Mouse (Mus musculus): ENCODE results near the gene Gab1. TPM values are rescaled to one million over a fixed set of nuclear protein-coding genes. Genes with fewer than 3 reads are reported as not detected.

Gab1 gene
- polyA plus RNA-seq, 1 experiment from 2014 or later, result 13.6 TPM

- H3K4me3 ChIP-seq (replicated peaks; ENCODE audit: low read length), result peak overlapping the region; percentile 92
- no peaks in the 10 kb centered on the region for H3K9me3 ChIP-seq (replicated peaks; ENCODE audit: control insufficient read depth, low read length)
- peaks cover 12% of the 10 kb centered on the region for H3K4me1 ChIP-seq (ENCODE audit: control insufficient read depth, insufficient read depth, low read length)
- peak overlapping the region; percentile 89 for H3K9ac ChIP-seq (ENCODE audit: low read length)
- H3K4me2 ChIP-seq (ENCODE audit: low read depth, low read length), result peak overlapping the region; percentile 65
- ATAC-seq (ENCODE audit: insufficient read depth, low FRiP score), result no peak
- no peak overlapping the region for H3K27ac ChIP-seq (ENCODE audit: low read length)
- no peaks in the 10 kb centered on the region for H3K36me3 ChIP-seq (ENCODE audit: control insufficient read depth, insufficient read depth, low read length)
- no peaks in the 10 kb centered on the region for H3K27me3 ChIP-seq (ENCODE audit: control insufficient read depth, insufficient read depth, low read length)
- 38% methylated on average over 9 of the region's 9 CpGs for WGBS
These were observed 2.2 kb downstream of the Gab1 start for GRCm38 (mm10) chr8:80878146-80878545.

DNA sequence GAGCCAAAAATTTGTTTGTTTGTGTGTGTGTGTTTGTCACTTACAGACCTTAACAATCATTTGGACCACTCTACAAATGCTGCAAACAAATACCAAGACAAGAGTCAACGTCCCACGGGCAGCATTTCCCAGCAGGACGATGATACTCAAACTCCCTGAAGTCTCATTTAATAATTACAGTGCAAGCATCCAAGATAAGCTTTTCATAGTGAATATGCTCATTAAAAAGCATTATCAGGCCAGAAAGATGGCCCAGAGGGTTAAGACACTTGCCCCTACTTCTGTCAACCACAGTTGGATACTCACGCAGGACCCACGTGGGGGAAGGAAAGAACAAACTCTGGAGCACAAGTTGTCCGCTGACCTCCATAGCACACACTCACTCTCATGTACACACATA lies 4.8 kb downstream of the Gab1 start:
- H3K9me3 ChIP-seq (replicated peaks; ENCODE audit: control insufficient read depth, low read length), result no peaks in the 10 kb centered on the region
- H3K4me2 ChIP-seq (ENCODE audit: low read depth, low read length), result no peak overlapping the region
- no peaks in the 10 kb centered on the region for H3K27me3 ChIP-seq (ENCODE audit: control insufficient read depth, insufficient read depth, low read length)
- H3K4me1 ChIP-seq (ENCODE audit: control insufficient read depth, insufficient read depth, low read length), result peaks cover 29% of the 10 kb centered on the region
- H3K9ac ChIP-seq (ENCODE audit: low read length), result no peak overlapping the region
- no peaks in the 10 kb centered on the region for H3K36me3 ChIP-seq (ENCODE audit: control insufficient read depth, insufficient read depth, low read length)
- ATAC-seq (ENCODE audit: insufficient read depth, low FRiP score), result no peak
- no peak overlapping the region for H3K27ac ChIP-seq (ENCODE audit: low read length)
- no peak overlapping the region for H3K4me3 ChIP-seq (replicated peaks; ENCODE audit: low read length)
- 92% methylated on average over 6 of the region's 6 CpGs for WGBS

DNA sequence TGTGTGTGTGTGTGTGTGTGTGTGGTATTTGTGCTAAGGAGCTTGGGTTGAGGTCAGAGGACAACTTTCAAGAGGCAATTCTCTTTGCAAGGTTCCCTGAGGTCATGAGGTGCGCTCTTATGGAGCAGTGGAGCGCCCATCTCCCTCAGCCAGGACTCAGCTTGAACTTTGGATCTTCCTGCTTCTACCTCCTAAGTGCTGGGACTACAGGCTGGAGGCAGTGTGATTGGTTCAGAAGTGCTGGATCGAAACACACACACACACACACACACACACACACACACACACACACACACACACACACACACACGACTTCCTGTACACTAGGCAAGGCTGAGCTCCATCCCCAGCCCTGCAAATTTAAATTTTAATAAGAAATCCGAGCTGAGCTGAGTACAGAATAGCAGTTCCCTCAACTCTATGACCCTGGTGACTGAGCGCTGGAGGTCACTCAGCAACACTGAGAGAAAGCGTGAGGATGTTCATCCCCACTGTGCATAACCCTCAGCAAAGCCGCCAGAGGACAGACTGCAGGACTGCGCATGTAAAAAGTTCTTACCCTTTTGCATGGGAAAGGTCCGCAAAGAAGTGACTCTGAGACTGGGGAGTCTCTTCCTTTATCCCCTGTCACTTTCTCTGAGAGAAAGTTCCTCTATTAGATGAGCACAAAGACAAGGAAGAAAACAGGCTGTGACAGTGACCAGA lies 6.4 kb downstream of the Gab1 start:
- no peaks in the 10 kb centered on the region for H3K9me3 ChIP-seq (replicated peaks; ENCODE audit: control insufficient read depth, low read length)
- no peaks in the 10 kb centered on the region for H3K36me3 ChIP-seq (ENCODE audit: control insufficient read depth, insufficient read depth, low read length)
- whole genome bisulfite sequencing, result 58% methylated on average over 10 of the region's 10 CpGs
- H3K4me3 ChIP-seq (replicated peaks; ENCODE audit: low read length), result no peak overlapping the region
- H3K4me1 ChIP-seq (ENCODE audit: control insufficient read depth, insufficient read depth, low read length), result peaks cover 46% of the 10 kb centered on the region
- H3K27ac ChIP-seq (ENCODE audit: low read length), result no peak overlapping the region
- no peak for ATAC-seq (ENCODE audit: insufficient read depth, low FRiP score)
- H3K27me3 ChIP-seq (ENCODE audit: control insufficient read depth, insufficient read depth, low read length), result no peaks in the 10 kb centered on the region
- H3K9ac ChIP-seq (ENCODE audit: low read length), result no peak overlapping the region
- no peak overlapping the region for H3K4me2 ChIP-seq (ENCODE audit: low read depth, low read length)

DNA sequence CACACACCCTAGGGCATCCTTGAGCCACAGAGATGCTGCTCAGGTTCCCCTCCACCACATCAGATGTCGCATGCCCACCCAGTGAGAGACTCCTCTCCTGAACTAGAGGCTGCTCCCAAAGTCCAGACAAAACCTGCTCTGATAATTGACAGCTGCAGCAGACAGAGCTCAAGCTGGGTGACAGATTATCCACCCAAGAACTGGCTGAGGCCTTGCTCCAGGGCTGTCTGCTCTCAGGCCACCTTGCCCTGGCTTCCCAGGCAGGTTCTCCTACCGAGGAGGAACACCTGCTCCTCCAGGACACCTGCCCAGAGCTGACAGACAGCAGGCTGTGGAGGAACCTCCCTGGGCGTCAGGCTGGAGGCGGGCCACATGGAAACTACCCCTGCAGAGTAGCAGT lies 7.6 kb downstream of the Gab1 start:
- Histone ChIP-seq H3K4me1 (ENCODE audit: control insufficient read depth, insufficient read depth, low read length) (peaks cover 44% of the 10 kb centered on the region), H3K4me2 (ENCODE audit: low read depth, low read length) (no peak overlapping the region), H3K4me3 (replicated peaks; ENCODE audit: low read length) (no peak overlapping the region), H3K27me3 (ENCODE audit: control insufficient read depth, insufficient read depth, low read length) (no peaks in the 10 kb centered on the region), H3K36me3 (ENCODE audit: control insufficient read depth, insufficient read depth, low read length) (no peaks in the 10 kb centered on the region), H3K9ac (ENCODE audit: low read length) (no peak overlapping the region), H3K27ac (ENCODE audit: low read length) (no peak overlapping the region), H3K9me3 (replicated peaks; ENCODE audit: control insufficient read depth, low read length) (no peaks in the 10 kb centered on the region)
- WGBS, result 46% methylated on average over 4 of the region's 4 CpGs
- ATAC-seq (ENCODE audit: insufficient read depth, low FRiP score), result no peak

- Histone ChIP-seq H3K9me3 (replicated peaks; ENCODE audit: control insufficient read depth, low read length) (no peaks in the 10 kb centered on the region), H3K27me3 (ENCODE audit: control insufficient read depth, insufficient read depth, low read length) (no peaks in the 10 kb centered on the region), H3K4me3 (replicated peaks; ENCODE audit: low read length) (no peak overlapping the region), H3K4me2 (ENCODE audit: low read depth, low read length) (0 out of 2 replicates have a peak overlapping the region, but pooled peaks have one; percentile 10), H3K4me1 (ENCODE audit: control insufficient read depth, insufficient read depth, low read length) (peaks cover 43% of the 10 kb centered on the region), H3K36me3 (ENCODE audit: control insufficient read depth, insufficient read depth, low read length) (no peaks in the 10 kb centered on the region), H3K27ac (ENCODE audit: low read length) (peak overlapping the region; percentile 73; the same call in 1 of the 2 replicates), H3K9ac (ENCODE audit: low read length) (no peak overlapping the region)
- ATAC-seq (ENCODE audit: insufficient read depth, low FRiP score), result no peak
- WGBS, result 80% methylated on average over 6 of the region's 6 CpGs
These were observed 8.9 kb downstream of the Gab1 start for GRCm38 (mm10) chr8:80871400-80871799.

DNA sequence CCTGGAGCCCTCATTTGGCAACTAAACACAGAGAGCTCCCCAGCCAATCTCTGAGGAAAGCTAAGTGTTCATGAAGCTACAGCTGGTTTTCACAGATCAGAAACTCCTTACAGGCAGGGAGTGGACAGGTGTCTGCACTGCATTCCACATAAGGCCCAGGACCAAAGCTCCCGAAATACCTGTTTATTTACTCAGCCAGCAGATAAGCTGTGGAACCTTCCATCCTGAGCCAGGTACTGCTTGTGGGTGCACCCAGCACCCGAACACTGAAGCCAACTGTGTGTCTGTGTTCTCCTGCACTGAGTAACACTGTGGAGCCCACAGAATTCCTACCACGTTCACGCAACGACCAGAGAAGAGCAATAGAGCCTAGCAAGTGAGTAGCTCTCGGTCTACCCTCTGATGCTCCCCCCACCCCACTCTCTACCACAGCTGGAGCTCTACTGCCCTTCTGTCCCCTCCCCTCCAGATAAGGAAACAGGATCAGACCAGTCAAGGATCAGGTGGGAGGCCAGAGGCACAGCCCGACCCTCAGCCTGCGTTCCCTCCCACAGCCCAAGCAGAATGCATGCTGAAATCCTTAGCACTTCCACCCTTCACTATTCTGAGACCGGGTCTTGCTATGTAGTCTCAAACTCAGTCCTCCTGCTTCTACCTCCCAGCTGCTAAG lies 9.6 kb downstream of the Gab1 start:
- H3K9me3 ChIP-seq (replicated peaks; ENCODE audit: control insufficient read depth, low read length), result no peaks in the 10 kb centered on the region
- H3K27me3 ChIP-seq (ENCODE audit: control insufficient read depth, insufficient read depth, low read length), result no peaks in the 10 kb centered on the region
- H3K27ac ChIP-seq (ENCODE audit: low read length), result peak overlapping the region; percentile 73
- peak overlapping the region; percentile 25; the same call in 1 of the 2 replicates for H3K9ac ChIP-seq (ENCODE audit: low read length)
- H3K4me1 ChIP-seq (ENCODE audit: control insufficient read depth, insufficient read depth, low read length), result peaks cover 43% of the 10 kb centered on the region
- peak overlapping the region; percentile 10; the same call in 1 of the 2 replicates for H3K4me2 ChIP-seq (ENCODE audit: low read depth, low read length)
- ATAC-seq (ENCODE audit: insufficient read depth, low FRiP score), result peak; percentile 77
- WGBS, result 50% methylated on average over 9 of the region's 9 CpGs
- no peak overlapping the region for H3K4me3 ChIP-seq (replicated peaks; ENCODE audit: low read length)
- H3K36me3 ChIP-seq (ENCODE audit: control insufficient read depth, insufficient read depth, low read length), result no peaks in the 10 kb centered on the region

DNA sequence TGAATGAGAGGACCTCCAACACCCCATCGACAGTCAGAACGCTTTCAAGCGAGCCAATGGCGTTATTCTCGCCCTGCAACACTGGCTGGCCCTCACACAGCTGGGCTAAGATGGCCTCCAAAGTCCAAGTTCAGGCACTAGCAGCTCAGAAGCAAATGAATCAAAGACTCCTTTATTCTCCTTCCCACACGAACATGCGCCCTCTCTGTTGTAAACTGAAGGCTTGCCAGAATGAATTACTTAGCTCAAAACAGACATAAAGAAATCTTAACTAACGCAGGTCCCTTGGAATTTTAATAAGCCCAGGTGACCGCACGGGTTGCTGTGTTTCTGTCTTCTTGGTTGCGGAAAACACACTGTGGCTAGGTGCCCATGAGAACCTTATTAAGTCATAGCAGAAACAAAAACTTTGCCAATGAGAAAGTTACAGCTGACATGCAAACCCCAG lies 10.4 kb downstream of the Gab1 start:
- peak overlapping the region; percentile 73 for H3K27ac ChIP-seq (ENCODE audit: low read length)
- no peak for ATAC-seq (ENCODE audit: insufficient read depth, low FRiP score)
- H3K4me1 ChIP-seq (ENCODE audit: control insufficient read depth, insufficient read depth, low read length), result peaks cover 43% of the 10 kb centered on the region
- no peak overlapping the region for H3K4me3 ChIP-seq (replicated peaks; ENCODE audit: low read length)
- 62% methylated on average over 11 of the region's 11 CpGs for WGBS
- H3K9me3 ChIP-seq (replicated peaks; ENCODE audit: control insufficient read depth, low read length), result no peaks in the 10 kb centered on the region
- no peaks in the 10 kb centered on the region for H3K27me3 ChIP-seq (ENCODE audit: control insufficient read depth, insufficient read depth, low read length)
- no peaks in the 10 kb centered on the region for H3K36me3 ChIP-seq (ENCODE audit: control insufficient read depth, insufficient read depth, low read length)
- H3K4me2 ChIP-seq (ENCODE audit: low read depth, low read length), result 0 out of 2 replicates have a peak overlapping the region, but pooled peaks have one; percentile 5
- 0 out of 2 replicates have a peak overlapping the region, but pooled peaks have one; percentile 7 for H3K9ac ChIP-seq (ENCODE audit: low read length)

DNA sequence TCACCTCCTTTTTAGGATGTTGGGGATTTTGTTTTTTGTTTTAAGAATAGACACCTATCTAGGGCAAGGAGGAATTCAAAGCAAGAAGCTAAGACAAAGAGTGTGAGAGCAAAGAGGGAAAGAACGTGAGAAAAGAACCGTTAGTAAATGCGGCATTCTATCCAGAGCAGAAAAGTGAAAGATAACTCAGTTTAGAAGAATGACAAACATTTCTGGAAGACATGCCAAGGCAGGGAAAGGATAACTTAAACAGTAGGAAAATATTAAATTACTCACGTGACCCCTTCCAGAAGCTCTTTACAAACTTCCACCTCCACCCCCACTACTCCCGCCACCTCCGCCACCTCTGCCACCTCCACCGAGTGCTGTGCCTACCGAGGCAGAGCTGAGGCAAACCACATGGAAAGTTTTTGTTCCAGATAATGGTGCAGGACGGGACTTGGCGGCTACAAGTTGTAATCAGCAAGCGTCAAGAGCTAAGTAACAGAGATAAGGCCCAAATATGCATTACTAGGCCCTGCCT lies 11.5 kb downstream of the Gab1 start:
- Histone ChIP-seq H3K27me3 (ENCODE audit: control insufficient read depth, insufficient read depth, low read length) (no peaks in the 10 kb centered on the region), H3K4me1 (ENCODE audit: control insufficient read depth, insufficient read depth, low read length) (peaks cover 43% of the 10 kb centered on the region), H3K4me3 (replicated peaks; ENCODE audit: low read length) (peak overlapping the region; percentile 8; the same call in 1 of the 2 replicates), H3K4me2 (ENCODE audit: low read depth, low read length) (peak overlapping the region; percentile 26), H3K9ac (ENCODE audit: low read length) (no peak overlapping the region), H3K36me3 (ENCODE audit: control insufficient read depth, insufficient read depth, low read length) (no peaks in the 10 kb centered on the region), H3K27ac (ENCODE audit: low read length) (peak overlapping the region; percentile 73; the same call in 1 of the 2 replicates), H3K9me3 (replicated peaks; ENCODE audit: control insufficient read depth, low read length) (no peaks in the 10 kb centered on the region)
- peak; percentile 27 for ATAC-seq (ENCODE audit: insufficient read depth, low FRiP score)
- WGBS, result 29% methylated on average over 11 of the region's 11 CpGs
